Mouse (Mus musculus) kidney, embryonic 16.5 days (tissue): ENCODE data around the gene Fam219a. TPM values are rescaled to one million over a fixed set of nuclear protein-coding genes. Genes with fewer than 3 reads are reported as not detected.
A peak's percentile ranks its signal among the peaks of the same experiment; 100 is the strongest.

Experiments used
- ATAC-seq: fragments of 200-750 bp; cut with Nextera tagmentation; 2 replicates; pipeline ENCODE4 v1.8.0; 2017; ENCODE audit warnings: moderate TSS enrichment; ENCODE audit not compliant: low FRiP score, low TSS enrichment
- H3K27ac ChIP-seq: fragments of 300-500 bp; sonication (generic); 2 replicates; pipeline ENCODE4 v1.5.1; 2014; ENCODE audit warnings: low read length
- H3K27me3 ChIP-seq: fragments of 300-500 bp; sonication (generic); 2 replicates; pipeline ENCODE4 v1.6.1; 2014; ENCODE audit warnings: low read length, control low read depth, mixed read lengths; ENCODE audit not compliant: insufficient read depth
- H3K36me3 ChIP-seq: fragments of 300-500 bp; sonication (generic); 2 replicates; pipeline ENCODE4 v1.6.1; 2014; ENCODE audit warnings: low read length, control low read depth, mixed read lengths; ENCODE audit not compliant: insufficient read depth
- H3K4me1 ChIP-seq: fragments of 300-500 bp; sonication (generic); 2 replicates; pipeline ENCODE4 v1.6.1; 2014; ENCODE audit warnings: low read length, control low read depth, mixed read lengths; ENCODE audit not compliant: insufficient read depth
- H3K4me2 ChIP-seq: fragments of 300-500 bp; sonication (generic); replicated peaks from 2 replicates; pipeline ENCODE4 v1.6.1; 2014; ENCODE audit warnings: low read depth, low read length
- H3K4me3 ChIP-seq: fragments of 300-500 bp; sonication (generic); 2 replicates; pipeline ENCODE4 v1.5.1; 2014; ENCODE audit warnings: mild to moderate bottlenecking, low read length
- H3K9ac ChIP-seq: fragments of 300-500 bp; sonication (generic); replicated peaks from 2 replicates; pipeline ENCODE4 v1.6.1; 2014; ENCODE audit warnings: low read length
- H3K9me3 ChIP-seq: fragments of 300-500 bp; sonication (generic); 2 replicates; pipeline ENCODE4 v1.6.1; 2016; ENCODE audit warnings: low read length, control low read depth
- WGBS: fragments of 180-500 bp; shearing (Covaris S2); extraction: QIAGEN DNeasy Blood & Tissue Kit; methylation state at CpG from one replicate; pipeline ENCODE4 v1.1.7; 2014; 5-methylcytosine and 5-hydroxymethylcytosine counted together
- polyA plus RNA-seq: library from polyadenylated mRNA; unstranded; fragments of >200 nt; fragmentation: Nextera tagmentation; extraction: Ambion mirVana; gene quantifications from 2 replicates; pipeline ENCODE4 v1.2.1, GENCODE M21; 2015

Gene Fam219a
- polyA plus RNA-seq: 1.9 and 2.2 TPM in 2 replicates

DNA sequence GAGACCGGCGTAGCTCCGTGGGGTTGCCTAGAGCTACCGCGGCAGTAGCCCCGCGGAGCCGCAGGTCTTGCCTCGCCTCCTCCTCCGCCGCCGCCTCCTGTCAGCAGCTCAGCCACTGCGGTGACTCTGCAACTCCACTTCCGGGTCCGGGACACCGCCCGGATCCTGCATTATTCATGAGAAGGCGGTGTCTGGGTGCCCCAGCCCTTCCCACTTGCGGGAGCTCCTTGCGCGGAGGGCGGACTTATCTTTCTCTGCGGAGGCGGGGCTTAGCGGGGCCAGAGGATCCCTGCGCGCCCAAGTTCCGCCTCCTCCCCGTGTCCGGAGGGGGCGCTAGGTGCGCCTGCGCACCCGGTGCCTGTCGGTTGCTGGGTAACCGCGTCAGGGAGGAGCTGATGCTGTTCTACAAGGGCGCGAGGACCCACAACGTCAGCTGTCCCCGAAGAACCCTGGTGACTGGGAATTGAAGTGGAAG, at the start of gene Fam219a, which contains the start of gene Dnaic1:
Gene Fam219a, minus strand, starts transcription at position 128 of the 475 bp plus-strand sequence.
Gene Dnaic1, plus strand, starts transcription at position 365 of the 475 bp plus-strand sequence.
- peak within 1 kb of the TSS; percentile 80 for H3K4me3 ChIP-seq
- H3K4me2 ChIP-seq: peak within 1 kb of the TSS; percentile 96
- peaks cover 9% of the 10 kb centered on the region; the same call in 1 of the 2 replicates for H3K27me3 ChIP-seq
- under 1% methylated on average over 41 of the region's 41 CpGs for WGBS
- peak within 1 kb of the TSS; percentile 32 for H3K27ac ChIP-seq
- no peaks in the 10 kb centered on the region for H3K9me3 ChIP-seq
- H3K9ac ChIP-seq: peak within 1 kb of the TSS; percentile 78
- peak; percentile 98 for ATAC-seq
- H3K36me3 ChIP-seq: no peaks in the 10 kb centered on the region
- peaks cover 25% of the 10 kb centered on the region for H3K4me1 ChIP-seq

- Histone ChIP-seq H3K9me3 (no peaks in the 10 kb centered on the region), H3K27me3 (no peaks in the 10 kb centered on the region), H3K4me1 (no peaks in the 10 kb centered on the region), H3K36me3 (no peaks in the 10 kb centered on the region), H3K4me2 (no peak overlapping the region), H3K9ac (no peak overlapping the region), H3K4me3 (no peak overlapping the region), H3K27ac (no peak overlapping the region)
- no peak for ATAC-seq
- 56% methylated on average over 9 of the region's 9 CpGs for WGBS
These were observed 46.6 kb upstream of the Fam219a start for GRCm38 (mm10) chr4:41615661-41616599.

DNA sequence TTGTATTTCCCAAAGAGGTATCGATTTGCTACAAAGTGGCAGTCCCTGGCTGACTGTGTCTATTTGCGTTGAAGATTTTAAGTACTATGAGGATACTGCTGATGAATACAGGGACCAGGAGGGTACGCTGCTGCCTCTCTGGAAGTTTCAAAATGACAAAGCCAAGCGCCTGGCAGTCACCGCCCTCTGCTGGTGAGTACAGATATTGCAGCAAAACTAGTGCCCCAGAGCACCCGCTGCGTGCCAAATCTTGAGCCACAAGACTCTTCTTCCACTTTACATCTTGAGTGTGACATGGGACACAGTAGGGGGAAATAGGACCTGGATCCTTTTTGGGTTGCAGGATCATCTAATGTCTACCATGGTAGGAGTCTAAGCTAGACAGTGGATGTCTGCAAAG, 44.8 kb upstream of the Fam219a start:
- Histone ChIP-seq H3K4me1 (no peaks in the 10 kb centered on the region), H3K27me3 (no peaks in the 10 kb centered on the region), H3K9ac (no peak overlapping the region), H3K4me2 (no peak overlapping the region), H3K36me3 (no peaks in the 10 kb centered on the region), H3K27ac (no peak overlapping the region), H3K9me3 (no peaks in the 10 kb centered on the region), H3K4me3 (no peak overlapping the region)
- WGBS: 10% methylated on average over 7 of the region's 7 CpGs
- ATAC-seq: no peak

GRCm38 (mm10) chr4:41612166-41612565, 42.8 kb upstream of the Fam219a start:
- 58% methylated on average over 8 of the region's 8 CpGs for WGBS
- H3K9ac ChIP-seq: no peak overlapping the region
- no peak overlapping the region for H3K27ac ChIP-seq

DNA sequence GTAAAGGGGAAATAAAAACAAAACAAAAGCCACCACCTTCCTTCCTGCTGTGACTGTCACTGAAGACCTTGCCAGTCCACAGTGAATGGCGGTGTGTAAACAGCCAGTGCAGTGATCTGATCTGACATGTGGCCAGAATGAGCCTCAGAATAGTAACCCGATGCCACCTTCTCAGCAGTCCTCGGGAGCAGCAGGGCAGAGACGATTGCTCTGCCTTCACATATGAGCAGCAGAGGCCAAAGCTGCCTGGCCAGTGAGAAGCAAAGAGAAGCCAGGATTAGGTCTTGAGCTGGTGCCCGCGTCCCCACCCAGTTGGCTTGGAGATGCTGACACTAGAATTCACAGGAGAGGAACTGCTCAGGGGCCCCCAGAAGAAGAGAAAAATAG, 41.2 kb upstream of the Fam219a start:
- Histone ChIP-seq H3K4me2 (no peak overlapping the region), H3K9me3 (no peaks in the 10 kb centered on the region), H3K9ac (no peak overlapping the region), H3K4me1 (no peaks in the 10 kb centered on the region), H3K4me3 (no peak overlapping the region), H3K27ac (no peak overlapping the region), H3K36me3 (no peaks in the 10 kb centered on the region), H3K27me3 (no peaks in the 10 kb centered on the region)
- ATAC-seq: no peak
- WGBS: 23% methylated on average over 6 of the region's 6 CpGs

More at GRCm38 (mm10) chr4:41612166-41612565, 42.8 kb upstream of the Fam219a start:
- H3K9me3 ChIP-seq: no peaks in the 10 kb centered on the region
- no peaks in the 10 kb centered on the region for H3K4me1 ChIP-seq
- H3K27me3 ChIP-seq: no peaks in the 10 kb centered on the region
- no peak for ATAC-seq
- H3K36me3 ChIP-seq: no peaks in the 10 kb centered on the region
- H3K4me2 ChIP-seq: no peak overlapping the region
- H3K4me3 ChIP-seq: no peak overlapping the region

DNA sequence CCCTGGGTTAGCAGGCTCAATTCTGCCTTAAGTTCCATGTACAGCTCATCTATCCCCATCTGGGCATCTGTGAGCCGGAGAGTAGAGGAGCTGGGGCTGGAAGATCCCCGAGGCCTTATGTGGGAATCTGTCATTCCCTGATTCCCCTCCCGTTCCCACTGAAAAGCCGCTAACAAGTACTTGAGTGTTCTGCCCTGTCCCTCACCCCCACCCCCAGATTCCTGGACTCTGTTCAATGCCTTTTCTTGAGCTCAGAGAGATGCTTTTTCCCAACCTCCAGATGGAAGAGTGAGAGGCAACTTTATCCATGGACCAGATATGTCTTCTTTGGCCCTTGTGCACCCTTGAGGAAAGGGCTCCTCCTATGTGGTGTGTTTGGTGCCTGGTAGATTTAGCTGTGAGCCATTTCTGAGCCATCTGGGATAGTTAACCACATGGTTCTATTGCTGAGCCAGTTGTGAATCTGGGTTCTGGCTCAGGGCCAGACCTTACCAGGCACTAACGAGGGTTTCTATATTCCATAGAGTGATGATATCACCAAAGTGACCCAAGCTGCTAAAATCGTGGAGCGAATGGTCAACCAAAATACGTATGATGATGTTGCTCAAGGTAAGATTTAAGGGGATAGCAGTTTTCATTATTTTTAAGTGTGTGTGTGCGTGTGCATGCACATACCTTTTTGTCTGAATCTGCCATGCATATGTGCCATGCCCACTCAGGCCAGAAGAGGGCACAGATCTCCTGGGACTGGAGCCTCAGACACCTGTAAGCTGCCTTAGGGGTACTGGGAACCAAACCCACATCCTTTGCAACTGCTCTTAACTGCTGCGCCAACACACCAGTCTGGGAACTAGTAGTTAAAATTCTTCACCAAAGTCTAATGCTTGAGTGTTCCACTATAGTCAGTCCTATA, 40.6 kb upstream of the Fam219a start:
- WGBS: 82% methylated on average over 10 of the region's 10 CpGs
- no peak for ATAC-seq

GRCm38 (mm10) chr4:41606784-41607183, 37.4 kb upstream of the Fam219a start:
- no peak overlapping the region for H3K27ac ChIP-seq
- ATAC-seq: no peak

More for the DNA sequence above, 40.6 kb upstream of the Fam219a start:
- H3K4me1 ChIP-seq: no peaks in the 10 kb centered on the region
- no peak overlapping the region for H3K27ac ChIP-seq
- H3K9ac ChIP-seq: no peak overlapping the region
- H3K4me3 ChIP-seq: no peak overlapping the region
- H3K27me3 ChIP-seq: no peaks in the 10 kb centered on the region
- no peaks in the 10 kb centered on the region for H3K36me3 ChIP-seq
- H3K9me3 ChIP-seq: no peaks in the 10 kb centered on the region
- H3K4me2 ChIP-seq: no peak overlapping the region

GRCm38 (mm10) chr4:41604476-41605396, 35.4 kb upstream of the Fam219a start:
- ATAC-seq: no peak
- Histone ChIP-seq H3K9ac (no peak overlapping the region), H3K9me3 (no peaks in the 10 kb centered on the region), H3K4me1 (no peaks in the 10 kb centered on the region), H3K4me2 (no peak overlapping the region), H3K27ac (no peak overlapping the region), H3K27me3 (0 out of 2 replicates have a peak, but pooled peaks cover 4% of the 10 kb centered on the region), H3K4me3 (no peak overlapping the region), H3K36me3 (no peaks in the 10 kb centered on the region)
- WGBS: 45% methylated on average over 8 of the region's 8 CpGs

More at GRCm38 (mm10) chr4:41606784-41607183, 37.4 kb upstream of the Fam219a start:
- no peaks in the 10 kb centered on the region for H3K36me3 ChIP-seq
- no peak overlapping the region for H3K4me3 ChIP-seq
- H3K27me3 ChIP-seq: no peaks in the 10 kb centered on the region
- no peak overlapping the region for H3K4me2 ChIP-seq
- no peaks in the 10 kb centered on the region for H3K4me1 ChIP-seq
- no peaks in the 10 kb centered on the region for H3K9me3 ChIP-seq
- WGBS: 29% methylated on average over 4 of the region's 4 CpGs
- no peak overlapping the region for H3K9ac ChIP-seq

DNA sequence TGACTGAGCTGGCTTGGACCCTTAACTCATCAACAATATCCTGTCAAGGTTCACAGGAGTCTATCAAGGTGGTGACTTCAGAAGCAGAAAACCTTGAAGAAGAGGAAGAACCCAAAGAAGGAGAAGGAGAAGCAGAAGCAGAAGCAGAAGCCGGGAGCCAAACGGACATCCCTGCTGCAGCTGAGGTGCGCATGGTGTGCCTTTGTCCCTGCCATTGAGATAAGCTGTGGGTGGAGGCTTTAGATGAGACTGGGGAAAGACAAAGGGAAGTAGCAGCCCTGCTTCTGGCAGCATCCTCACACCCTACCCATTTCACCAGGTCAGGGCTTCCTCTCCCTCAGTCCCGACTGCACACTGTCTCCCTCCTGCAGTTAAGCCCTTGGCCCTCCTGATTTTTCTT, 33.5 kb upstream of the Fam219a start:
- Histone ChIP-seq H3K9ac (no peak overlapping the region), H3K9me3 (no peaks in the 10 kb centered on the region), H3K27me3 (0 out of 2 replicates have a peak, but pooled peaks cover 4% of the 10 kb centered on the region), H3K4me3 (no peak overlapping the region), H3K4me1 (no peaks in the 10 kb centered on the region), H3K36me3 (no peaks in the 10 kb centered on the region), H3K27ac (no peak overlapping the region), H3K4me2 (no peak overlapping the region)
- 76% methylated on average over 4 of the region's 4 CpGs for WGBS
- no peak for ATAC-seq
